Mouse (Mus musculus) ES-CJ7 (cell line): ENCODE results near the gene Nt5c2.

Experiments
- DNase-seq: peaks from one replicate; pipeline ENCODE4 v3.0.0; 2011; ENCODE audit warnings: low read depth, low spot score

Gene Nt5c2

GRCm38 (mm10) chr19:46887811-46888527 lies 127.0 kb downstream of the Nt5c2 start:
- no peak for DNase-seq

GRCm38 (mm10) chr19:46886826-46887225 lies 128.1 kb downstream of the Nt5c2 start:
- DNase-seq, result no peak

GRCm38 (mm10) chr19:46885365-46885764 lies 129.6 kb downstream of the Nt5c2 start:
- no peak for DNase-seq

- DNase-seq, result no peak
These were observed 135.1 kb downstream of the Nt5c2 start for GRCm38 (mm10) chr19:46879876-46880275.

GRCm38 (mm10) chr19:46878346-46878745 lies 136.6 kb downstream of the Nt5c2 start:
- DNase-seq, result peak; percentile 42

GRCm38 (mm10) chr19:46877886-46878285 lies 137.1 kb downstream of the Nt5c2 start:
- DNase-seq, result no peak

- peak; percentile 74 for DNase-seq
These were observed 139.2 kb downstream of the Nt5c2 start for GRCm38 (mm10) chr19:46875790-46876189.

- DNase-seq, result no peak
These were observed 141.0 kb downstream of the Nt5c2 start for GRCm38 (mm10) chr19:46873924-46874323.

GRCm38 (mm10) chr19:46871651-46872050 lies 143.3 kb downstream of the Nt5c2 start:
- no peak for DNase-seq

- DNase-seq, result no peak
These were observed 143.9 kb downstream of the Nt5c2 start for GRCm38 (mm10) chr19:46871096-46871495.

GRCm38 (mm10) chr19:46869526-46869925 lies 145.4 kb downstream of the Nt5c2 start:
- peak; percentile 77 for DNase-seq

- peak; percentile 51 for DNase-seq
These were observed 145.9 kb downstream of the Nt5c2 start for GRCm38 (mm10) chr19:46869049-46869448.

GRCm38 (mm10) chr19:46865381-46865780 lies 149.6 kb downstream of the Nt5c2 start:
- DNase-seq, result no peak

- no peak for DNase-seq
These were observed 150.1 kb downstream of the Nt5c2 start for GRCm38 (mm10) chr19:46864731-46865331.

GRCm38 (mm10) chr19:46864079-46864478 lies 150.9 kb downstream of the Nt5c2 start:
- no peak for DNase-seq

GRCm38 (mm10) chr19:46863236-46863927 lies 151.6 kb downstream of the Nt5c2 start:
- DNase-seq, result no peak

GRCm38 (mm10) chr19:46862556-46862955 lies 152.4 kb downstream of the Nt5c2 start:
- no peak for DNase-seq

- no peak for DNase-seq
These were observed 156.8 kb downstream of the Nt5c2 start for GRCm38 (mm10) chr19:46858200-46858599.

- peak; percentile 40 for DNase-seq
These were observed 157.5 kb downstream of the Nt5c2 start for GRCm38 (mm10) chr19:46857277-46857989.

GRCm38 (mm10) chr19:46856780-46857179 lies 158.2 kb downstream of the Nt5c2 start:
- DNase-seq, result no peak

- no peak for DNase-seq
These were observed 158.7 kb downstream of the Nt5c2 start for GRCm38 (mm10) chr19:46856232-46856631.

- DNase-seq, result no peak
These were observed 165.4 kb downstream of the Nt5c2 start for GRCm38 (mm10) chr19:46849443-46849997.
